Mouse (Mus musculus) heart, embryonic 16.5 days (tissue): ENCODE measurements around the gene 1700022I11Rik. TPM values are rescaled to one million over a fixed set of nuclear protein-coding genes. Genes with fewer than 3 reads are reported as not detected.

Experiments used
- ATAC-seq: fragments of 200-750 bp; cut with Nextera tagmentation; replicated peaks from 2 replicates; pipeline ENCODE4 v1.8.0; 2017; ENCODE audit warnings: moderate number of reproducible peaks; ENCODE audit not compliant: insufficient read depth, low FRiP score; ENCODE audit errors: extremely low read depth
- H3K27ac ChIP-seq: fragments of 300-500 bp; sonication (generic); 2 replicates; pipeline ENCODE4 v1.5.1; 2014; ENCODE audit warnings: mild to moderate bottlenecking, low read length, control low read depth, moderate library complexity
- H3K27me3 ChIP-seq: fragments of 300-500 bp; sonication (generic); 2 replicates; pipeline ENCODE4 v1.6.1; 2014; ENCODE audit warnings: low read length, mixed read lengths; ENCODE audit not compliant: control insufficient read depth, insufficient read depth
- H3K36me3 ChIP-seq: fragments of 300-500 bp; sonication (generic); 2 replicates; pipeline ENCODE4 v1.6.1; 2014; ENCODE audit not compliant: control insufficient read depth, insufficient read depth
- H3K4me1 ChIP-seq: fragments of 300-500 bp; sonication (generic); 2 replicates; pipeline ENCODE4 v1.6.1; 2014; ENCODE audit warnings: low read length, mixed read lengths; ENCODE audit not compliant: control insufficient read depth, insufficient read depth
- H3K4me2 ChIP-seq: fragments of 300-500 bp; sonication (generic); 2 replicates; pipeline ENCODE4 v1.6.1; 2014; ENCODE audit warnings: low read depth, mild to moderate bottlenecking, control low read depth, low read length
- H3K4me3 ChIP-seq: fragments of 300-500 bp; sonication (generic); 2 replicates; pipeline ENCODE4 v1.5.1; 2014; ENCODE audit warnings: mild to moderate bottlenecking, control low read depth, low read length
- H3K9ac ChIP-seq: fragments of 300-500 bp; sonication (generic); 2 replicates; pipeline ENCODE4 v1.6.1; 2014; ENCODE audit warnings: low read length, control low read depth
- H3K9me3 ChIP-seq: fragments of 300-500 bp; sonication (generic); replicated peaks from 2 replicates; pipeline ENCODE4 v1.6.1; 2016; ENCODE audit warnings: low read length; ENCODE audit not compliant: control insufficient read depth
- WGBS: fragments of 180-500 bp; shearing (Covaris S2); extraction: QIAGEN DNeasy Blood & Tissue Kit; methylation state at CpG from one replicate; pipeline ENCODE4 v1.1.7; 2014; 5-methylcytosine and 5-hydroxymethylcytosine counted together
- polyA plus RNA-seq: library from polyadenylated mRNA; unstranded; fragments of >200 nt; fragmentation: Nextera tagmentation; extraction: Ambion mirVana; gene quantifications from 2 replicates; pipeline ENCODE4 v1.2.1, GENCODE M21; 2015

1700022I11Rik gene
- polyA plus RNA-seq, 1 experiment from 2014 or later = 1.4 TPM

DNA sequence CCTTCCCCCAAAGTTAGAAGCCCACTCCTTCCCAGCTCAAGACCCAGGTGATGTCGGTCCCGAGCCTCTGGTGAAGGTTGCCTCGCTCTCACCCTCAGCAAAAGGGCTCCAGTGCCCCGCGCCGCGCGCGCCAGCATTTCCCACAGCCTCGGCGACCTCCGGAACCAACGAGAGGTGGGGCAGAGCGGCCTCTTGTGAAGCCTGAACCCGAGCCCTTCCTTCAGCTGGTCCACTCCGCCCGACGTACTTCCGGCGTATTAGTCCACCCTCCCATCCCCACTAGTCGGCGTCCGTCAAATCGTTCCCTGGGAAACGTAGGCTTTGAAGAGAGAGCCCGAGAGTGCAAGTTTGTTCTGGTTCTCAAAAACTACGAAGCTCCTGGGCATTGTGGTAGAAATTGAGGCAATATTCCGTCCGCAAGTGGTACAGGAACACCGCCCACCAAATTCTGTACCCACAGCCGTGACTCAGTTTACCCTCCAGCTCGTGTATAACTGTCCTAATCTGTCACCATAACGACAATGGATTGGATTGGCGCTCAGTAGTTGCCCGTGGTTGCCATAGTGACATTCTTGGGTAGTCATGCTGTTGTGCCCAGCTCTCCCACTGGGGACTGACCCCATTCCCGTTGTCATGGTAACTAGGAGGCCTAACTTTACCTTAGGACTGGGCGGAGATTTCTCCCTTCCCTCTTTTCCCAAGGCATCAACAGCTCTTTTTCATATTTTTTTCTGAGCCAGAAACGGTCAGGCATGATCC is 62.0 kb downstream of the 1700022I11Rik start, which contains the start of gene Stoml2:
Gene Stoml2 (minus strand): TSS at position 474 of the 759 bp plus-strand sequence.
- H3K4me2 ChIP-seq = peak within 1 kb of the TSS; percentile 95
- ATAC-seq = peak; percentile 94
- H3K4me3 ChIP-seq = peak within 1 kb of the TSS; percentile 90
- no peaks in the 10 kb centered on the region for H3K9me3 ChIP-seq
- H3K27ac ChIP-seq = peak within 1 kb of the TSS; percentile 89
- H3K4me1 ChIP-seq = peaks cover 12% of the 10 kb centered on the region
- H3K9ac ChIP-seq = peak within 1 kb of the TSS; percentile 97
- no peaks in the 10 kb centered on the region for H3K27me3 ChIP-seq
- WGBS = 1% methylated on average over 38 of the region's 38 CpGs
- peaks cover 44% of the 10 kb centered on the region for H3K36me3 ChIP-seq

DNA sequence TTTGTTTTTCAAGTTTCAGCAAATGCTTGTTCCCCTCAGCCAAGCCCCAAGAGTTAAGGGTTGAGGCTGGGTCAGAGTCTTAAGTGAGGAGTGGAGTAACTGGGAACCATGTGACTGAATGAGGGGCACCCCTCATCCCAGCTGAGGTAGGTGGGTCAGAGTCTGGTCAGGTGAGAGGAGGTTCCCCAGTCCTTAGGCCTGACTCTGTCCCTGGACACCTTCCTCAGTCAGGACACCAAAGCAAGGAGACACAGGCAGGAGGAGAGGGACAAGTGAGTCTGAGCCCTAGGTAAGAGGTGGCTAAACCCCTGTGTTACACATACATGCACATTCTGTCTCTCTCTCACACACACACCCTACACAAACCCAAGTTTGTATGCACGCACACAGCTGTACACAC is 63.1 kb downstream of the 1700022I11Rik start:
- Histone ChIP-seq H3K4me1 (peaks cover 13% of the 10 kb centered on the region), H3K4me3 (no peak overlapping the region), H3K9ac (no peak overlapping the region), H3K9me3 (no peaks in the 10 kb centered on the region), H3K27me3 (no peaks in the 10 kb centered on the region), H3K4me2 (no peak overlapping the region), H3K36me3 (peaks cover 37% of the 10 kb centered on the region), H3K27ac (no peak overlapping the region)
- 81% methylated on average over 1 of the region's 1 CpGs for WGBS
- no peak for ATAC-seq

Other genes starting within 250 kb of the 1700022I11Rik start
- gene 4930578G10Rik, start 234.1 kb upstream of the 1700022I11Rik start, polyA plus RNA-seq = not detected in 2 replicates
- gene Ccl19, start 213.0 kb upstream of the 1700022I11Rik start, polyA plus RNA-seq = 0.59 and 1.1 TPM in 2 replicates
- 51.2 and 59.1 TPM in 2 replicates for gene Ccl21a, start 195.6 kb upstream of the 1700022I11Rik start, polyA plus RNA-seq
- gene Fam205a1, start 115.7 kb upstream of the 1700022I11Rik start, polyA plus RNA-seq = 0.06 TPM in 1 of 2 replicates, not detected in the other
- gene Gm12394, start 112.8 kb upstream of the 1700022I11Rik start, polyA plus RNA-seq = 0.04 TPM in 1 of 2 replicates, not detected in the other
- 0.13 and 0.34 TPM in 2 replicates for gene Fam205c, start 95.4 kb upstream of the 1700022I11Rik start, polyA plus RNA-seq
- 4.8 and 5.8 TPM in 2 replicates for gene Phf24, start 52.9 kb upstream of the 1700022I11Rik start, polyA plus RNA-seq
- gene Dnajb5, start 19.8 kb upstream of the 1700022I11Rik start, polyA plus RNA-seq = 16.9 and 17.2 TPM in 2 replicates
- gene Vcp, start 30.9 kb downstream of the 1700022I11Rik start, polyA plus RNA-seq = 457 and 488 TPM in 2 replicates
- 12.9 and 13.0 TPM in 2 replicates for gene Fancg, start 40.9 kb downstream of the 1700022I11Rik start, polyA plus RNA-seq
- 15.8 and 17.8 TPM in 2 replicates for gene Pigo, start 56.2 kb downstream of the 1700022I11Rik start, polyA plus RNA-seq
- gene Stoml2, start 62.1 kb downstream of the 1700022I11Rik start, polyA plus RNA-seq = 222 and 234 TPM in 2 replicates
- 14.3 and 15.4 TPM in 2 replicates for gene Fam214b, start 76.6 kb downstream of the 1700022I11Rik start, polyA plus RNA-seq
- gene Unc13b, start 89.3 kb downstream of the 1700022I11Rik start, polyA plus RNA-seq = 9.1 and 11.3 TPM in 2 replicates